Mouse (Mus musculus) testis, adult 2 months (tissue): ENCODE results near the gene Gm20388. TPM values are rescaled to one million over a fixed set of nuclear protein-coding genes. Genes with fewer than 3 reads are reported as not detected.

Source experiments
- H3K27ac ChIP-seq: fragments of 200-500 bp; 2 replicates; pipeline ENCODE4 v1.5.1; 2012; ENCODE audit warnings: low read depth, low read length; ENCODE audit not compliant: control insufficient read depth, insufficient read depth
- H3K27me3 ChIP-seq: fragments of 200-500 bp; 2 replicates; pipeline ENCODE4 v1.6.1; 2012; ENCODE audit warnings: mild to moderate bottlenecking, low read length, moderate library complexity; ENCODE audit not compliant: control insufficient read depth, insufficient read depth
- H3K36me3 ChIP-seq: fragments of 200-500 bp; 2 replicates; pipeline ENCODE4 v1.6.1; 2012; ENCODE audit warnings: mild to moderate bottlenecking, low read length; ENCODE audit not compliant: control insufficient read depth, insufficient read depth
- H3K4me1 ChIP-seq: fragments of 200-500 bp; 2 replicates; pipeline ENCODE4 v1.6.1; 2012; ENCODE audit warnings: low read length; ENCODE audit not compliant: control insufficient read depth, insufficient read depth
- H3K4me3 ChIP-seq: fragments of 200-500 bp; 2 replicates; pipeline ENCODE4 v1.5.1; 2012; ENCODE audit warnings: low read depth, mild to moderate bottlenecking, low read length, moderate library complexity, mixed read lengths; ENCODE audit not compliant: control insufficient read depth
- CTCF ChIP-seq: fragments of 200-500 bp; IDR thresholded peaks from 2 replicates; pipeline ENCODE4 v1.5.1; 2012; ENCODE audit warnings: low read depth, mild to moderate bottlenecking, inconsistent platforms, low read length, moderate library complexity; ENCODE audit not compliant: control insufficient read depth, insufficient read depth, insufficient replicate concordance
- POLR2A ChIP-seq: fragments of 200-500 bp; IDR thresholded peaks from 2 replicates; pipeline ENCODE4 v1.6.1; 2012; ENCODE audit warnings: low read depth, mild to moderate bottlenecking, inconsistent platforms, low read length, moderate library complexity; ENCODE audit not compliant: control insufficient read depth
- polyA plus RNA-seq: library from polyadenylated mRNA; depleted of rRNA; stranded (reverse); fragments of >200 nt; gene quantifications from 2 replicates; pipeline ENCODE4 v1.2.3, GENCODE M21; 2012

The Gm20388 gene
- polyA plus RNA-seq, 1 experiment, result 5.6 TPM

DNA sequence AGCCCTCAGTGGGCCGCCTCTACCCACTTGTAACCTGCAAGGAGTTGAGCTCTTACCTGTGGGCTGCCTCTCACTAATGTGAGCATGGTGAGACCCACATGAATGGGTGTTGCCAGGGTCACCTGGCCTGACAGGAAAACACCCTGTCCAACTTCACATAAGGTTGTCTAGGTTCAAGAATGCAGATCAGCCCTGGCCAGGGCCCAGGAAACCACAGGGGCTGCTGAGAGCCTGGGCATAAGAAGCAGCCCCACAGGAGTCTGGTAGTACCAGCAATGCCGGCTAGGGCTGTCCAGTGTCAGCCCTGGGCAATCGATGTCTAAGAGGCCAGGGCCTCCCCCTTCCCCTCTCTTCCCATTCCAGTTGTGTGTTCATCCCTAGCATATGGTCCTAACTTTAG, 2377.7 kb downstream of the Gm20388 start:
- TF ChIP-seq POLR2A, result no peak
- no peak for TF ChIP-seq CTCF
- Histone ChIP-seq H3K27me3 (no peaks in the 10 kb centered on the region), H3K4me3 (no peak overlapping the region), H3K4me1 (peaks cover 16% of the 10 kb centered on the region), H3K36me3 (no peaks in the 10 kb centered on the region), H3K27ac (no peak overlapping the region)

DNA sequence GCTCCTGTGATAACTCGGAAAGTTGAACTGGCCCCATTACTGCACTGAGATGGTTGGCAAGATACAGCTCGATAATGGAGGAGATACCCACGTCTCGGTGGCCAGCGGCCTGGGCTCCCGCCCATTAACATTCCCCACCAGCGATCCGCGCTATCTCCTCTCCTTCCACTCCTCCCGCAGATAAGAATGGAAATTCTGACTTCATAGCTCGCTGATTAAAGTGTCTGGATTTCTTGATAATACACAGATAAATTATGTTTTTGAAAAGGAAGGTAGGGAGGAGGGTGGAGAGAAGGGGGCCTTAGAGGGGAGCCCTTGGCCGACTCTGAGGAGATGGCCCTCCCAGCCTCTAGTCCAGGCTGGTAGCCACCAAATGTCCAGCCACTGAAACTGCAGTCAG, 2380.4 kb downstream of the Gm20388 start:
- TF ChIP-seq CTCF (no peak), POLR2A (no peak)
- Histone ChIP-seq H3K4me1 (peaks cover 5% of the 10 kb centered on the region), H3K36me3 (no peaks in the 10 kb centered on the region), H3K4me3 (no peak overlapping the region), H3K27me3 (no peaks in the 10 kb centered on the region), H3K27ac (no peak overlapping the region)

DNA sequence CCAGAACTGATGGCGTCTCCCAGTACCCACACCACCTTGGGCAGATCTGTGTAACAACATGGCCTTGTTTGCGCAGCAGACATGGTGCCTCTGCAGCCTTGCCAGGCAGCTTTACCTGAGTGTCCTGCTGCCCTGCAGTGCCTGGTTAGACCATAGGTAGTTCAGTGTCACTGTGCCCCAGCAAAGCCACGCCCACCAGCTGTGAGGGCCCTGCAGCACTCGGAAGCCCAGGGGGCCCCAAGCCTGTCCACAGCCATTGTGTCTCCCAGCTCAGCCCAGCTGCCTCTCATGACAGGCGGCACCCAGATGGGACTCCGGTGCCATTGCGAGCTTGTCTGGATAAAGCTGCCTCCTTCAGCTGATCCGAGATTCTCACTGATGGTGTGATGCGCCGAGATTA, 2380.9 kb downstream of the Gm20388 start:
- peaks cover 5% of the 10 kb centered on the region for H3K4me1 ChIP-seq
- no peaks in the 10 kb centered on the region for H3K27me3 ChIP-seq

DNA sequence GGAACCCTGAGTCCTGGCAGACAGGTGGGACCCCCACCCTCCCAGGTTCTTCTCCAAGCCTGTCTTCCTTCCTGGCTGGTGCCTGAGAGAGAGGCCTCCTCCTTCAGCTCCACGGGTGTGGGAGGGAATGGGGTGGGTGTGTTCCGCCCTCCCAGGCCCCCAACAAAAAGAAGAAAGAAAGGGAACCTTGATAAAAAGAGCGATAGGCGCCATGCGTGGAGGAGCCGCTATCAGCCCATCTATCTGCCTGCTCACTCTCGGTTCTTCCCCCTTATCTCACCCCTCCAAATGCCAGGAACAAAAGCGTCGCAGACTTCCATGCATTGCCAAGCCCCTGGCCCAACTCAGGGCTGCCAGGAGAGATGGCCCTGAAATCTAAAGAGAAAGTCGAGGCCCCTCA, 2382.8 kb downstream of the Gm20388 start:
- Histone ChIP-seq H3K27ac (no peak overlapping the region), H3K4me1 (peaks cover 5% of the 10 kb centered on the region), H3K27me3 (no peaks in the 10 kb centered on the region), H3K4me3 (no peak overlapping the region), H3K36me3 (no peaks in the 10 kb centered on the region)
- TF ChIP-seq POLR2A (no peak), CTCF (no peak)

More for the DNA sequence above, 2380.9 kb downstream of the Gm20388 start:
- no peak overlapping the region for H3K4me3 ChIP-seq
- H3K36me3 ChIP-seq, result no peaks in the 10 kb centered on the region
- no peak overlapping the region for H3K27ac ChIP-seq
- TF ChIP-seq POLR2A (no peak), CTCF (no peak)

DNA sequence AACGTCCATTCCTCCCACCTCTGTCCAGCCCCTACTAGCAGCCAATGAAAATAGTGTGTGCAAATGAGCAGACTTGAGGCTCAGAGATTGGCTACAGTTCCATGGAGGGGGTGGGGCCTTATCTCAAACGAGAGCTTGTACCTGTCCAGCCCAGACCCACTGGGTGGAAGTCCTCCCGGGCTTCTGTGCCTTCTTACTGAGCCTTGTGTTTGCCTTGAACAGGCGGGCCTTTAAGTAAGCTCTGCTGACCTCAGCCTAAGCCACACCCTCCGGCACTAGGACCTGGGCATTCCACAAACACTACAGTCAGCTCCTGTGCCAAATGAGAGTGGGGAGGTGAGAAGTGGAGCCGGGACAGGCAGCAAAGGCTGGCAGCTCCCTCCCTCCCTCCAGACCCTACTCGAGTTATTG, 2383.6 kb downstream of the Gm20388 start:
- Histone ChIP-seq H3K27me3 (no peaks in the 10 kb centered on the region), H3K36me3 (no peaks in the 10 kb centered on the region), H3K4me3 (no peak overlapping the region), H3K27ac (no peak overlapping the region), H3K4me1 (peaks cover 5% of the 10 kb centered on the region)
- TF ChIP-seq CTCF (no peak), POLR2A (no peak)

DNA sequence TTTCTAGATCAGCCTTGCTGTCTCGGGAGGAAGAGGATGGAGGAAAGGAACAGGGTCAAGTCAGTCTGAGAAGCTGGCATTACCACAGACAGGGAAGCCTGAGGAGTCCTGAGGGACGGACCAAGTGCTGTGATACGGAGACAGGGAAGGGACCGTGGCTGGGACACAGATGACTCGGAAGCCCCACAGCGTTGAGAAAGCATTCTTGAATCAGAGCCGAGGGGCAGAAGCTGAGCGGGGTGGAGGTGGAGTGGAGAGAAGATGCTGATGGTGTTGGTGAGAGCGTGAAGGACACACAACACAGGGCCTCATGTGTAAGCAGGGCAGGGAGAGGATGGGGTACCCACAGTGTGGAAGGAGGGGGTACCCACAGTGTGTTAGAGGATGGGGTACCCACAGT, 2384.7 kb downstream of the Gm20388 start:
- H3K4me1 ChIP-seq, result peaks cover 5% of the 10 kb centered on the region
- H3K27ac ChIP-seq, result no peak overlapping the region
- no peaks in the 10 kb centered on the region for H3K27me3 ChIP-seq
- H3K4me3 ChIP-seq, result no peak overlapping the region
- no peaks in the 10 kb centered on the region for H3K36me3 ChIP-seq
- TF ChIP-seq CTCF (no peak), POLR2A (no peak)

DNA sequence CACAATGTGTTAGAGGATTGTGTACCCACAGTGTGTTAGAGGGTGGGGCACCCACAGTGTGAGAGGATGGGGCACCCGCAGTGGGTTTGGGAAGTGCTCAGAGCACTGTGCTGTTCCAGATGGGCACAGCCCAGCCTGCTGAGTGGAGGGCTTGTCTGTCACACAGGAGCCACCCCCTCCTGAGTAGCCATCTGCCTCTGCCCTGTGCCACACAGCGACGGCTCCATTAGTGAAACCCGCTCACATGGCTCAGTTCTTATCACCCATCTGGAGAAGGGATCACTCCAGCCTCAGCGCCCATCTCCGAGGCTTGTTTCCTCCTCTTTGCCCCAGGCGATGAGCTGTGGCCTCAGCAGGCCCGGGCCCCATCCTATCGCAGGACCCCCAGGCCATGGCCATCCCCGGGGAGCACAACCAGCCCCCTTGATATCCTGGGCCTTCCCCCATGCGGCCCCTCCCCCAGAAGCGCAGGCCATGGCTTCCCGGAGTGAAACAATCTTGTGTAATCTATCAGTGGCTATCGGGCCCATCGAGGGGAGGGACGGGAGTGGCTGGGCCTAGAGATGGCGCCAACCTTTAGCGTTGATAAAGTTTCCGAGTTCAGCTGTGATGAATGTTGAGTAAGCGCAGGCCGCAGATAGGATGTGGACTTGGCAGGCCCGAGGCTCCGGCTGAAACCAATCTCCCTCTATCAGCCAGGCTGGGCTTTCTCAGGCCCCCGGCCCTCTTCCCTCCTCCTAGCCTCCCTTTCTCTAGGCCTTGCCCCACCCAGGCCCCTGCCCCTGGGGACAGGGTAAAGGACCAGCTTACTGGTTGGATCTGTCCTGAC, 2385.7 kb downstream of the Gm20388 start:
- H3K27me3 ChIP-seq, result no peaks in the 10 kb centered on the region
- H3K27ac ChIP-seq, result no peak overlapping the region
- H3K4me3 ChIP-seq, result no peak overlapping the region
- TF ChIP-seq CTCF, result no peak
- no peak for TF ChIP-seq POLR2A
- H3K36me3 ChIP-seq, result no peaks in the 10 kb centered on the region
- H3K4me1 ChIP-seq, result peaks cover 5% of the 10 kb centered on the region
